Mouse (Mus musculus) heart, adult 2 months (tissue): ENCODE measurements around the gene Trnp1.

Experiments used
- CTCF ChIP-seq: fragments of 200-600 bp; IDR thresholded peaks from 2 replicates; pipeline ENCODE4 v1.8.1; 2022; ENCODE audit warnings: antibody characterized with exemption, mild to moderate bottlenecking, moderate library complexity
- EP300 ChIP-seq: fragments of 200-500 bp; IDR thresholded peaks from 2 replicates; pipeline ENCODE4 v1.6.1; 2011; ENCODE audit warnings: low read depth, low read length, control low read depth; ENCODE audit not compliant: insufficient read depth
- POLR2A ChIP-seq: fragments of 200-500 bp; IDR thresholded peaks from 2 replicates; pipeline ENCODE4 v1.6.1; 2011; ENCODE audit warnings: mild to moderate bottlenecking, low read depth, low read length, control low read depth; ENCODE audit not compliant: insufficient read depth

GRCm38 (mm10) chr4:133504755-133505485 lies 6.6 kb upstream of the Trnp1 start:
- no peak for TF ChIP-seq CTCF
- no peak for TF ChIP-seq EP300
- TF ChIP-seq POLR2A = no peak
